Mouse (Mus musculus): ENCODE measurements around the gene Cidec. TPM values are rescaled to one million over a fixed set of nuclear protein-coding genes. Genes with fewer than 3 reads are reported as not detected.

Gene Cidec
- total and polyA plus RNA-seq, 3 experiments: not detected

- H3K36me3 ChIP-seq (ENCODE audit: control insufficient read depth in 1 of 2, insufficient read depth in 2 of 2, low read length in 2 of 2): peaks cover 0 to 16% of the 10 kb centered on the region in 2 experiments; a peak in 2 of 4 replicates
- peak overlapping the region; percentile 78 for H3K9ac ChIP-seq (ENCODE audit: control insufficient read depth, low read depth, low read length, poor library complexity, severe bottlenecking)
- H3K27me3 ChIP-seq (ENCODE audit: control insufficient read depth in 1 of 2, insufficient read depth in 2 of 2, low read length in 2 of 2): peaks cover 2% of the 10 kb centered on the region in 2 experiments; a peak in 1 of 4 replicates
- peak overlapping the region; percentile 62 for H3K27ac ChIP-seq (ENCODE audit: control insufficient read depth, low read depth, low read length)
- peaks cover 6 to 18% of the 10 kb centered on the region in 2 experiments for H3K4me1 ChIP-seq (ENCODE audit: control insufficient read depth in 1 of 2, insufficient read depth in 2 of 2, low read length in 2 of 2)
- H3K4me3 ChIP-seq (ENCODE audit: control insufficient read depth in 1 of 2, insufficient read depth in 1 of 2, low read depth in 2 of 2, low read length in 2 of 2): peak overlapping the region; percentile 73
- no peaks in the 10 kb centered on the region for H3K9me3 ChIP-seq (replicated peaks; ENCODE audit: insufficient read depth, low read length)
- H3K79me2 ChIP-seq (ENCODE audit: control insufficient read depth, insufficient read depth, low read length, poor library complexity): 0 out of 2 replicates have a peak, but pooled peaks cover 2% of the 10 kb centered on the region
- DNase-seq (ENCODE audit: low read depth, low spot score): peak; percentile 75
- no peak for TF ChIP-seq MEF2A (IDR thresholded peaks at IDR 0.05; ENCODE audit: extremely low read depth, insufficient replicate concordance, low read depth, low read length, poor library complexity, severe bottlenecking)
- no peak for TF ChIP-seq KAT2A (conservative IDR thresholded peaks at IDR 0.05; ENCODE audit: low read depth, low read length)
- TF ChIP-seq UBTF (IDR thresholded peaks at IDR 0.05; ENCODE audit: borderline replicate concordance, insufficient read depth, low read depth, low read length): no peak
- TF ChIP-seq POLR2A (IDR thresholded peaks at IDR 0.05; ENCODE audit: control insufficient read depth in 1 of 2, insufficient read depth in 1 of 2, low read depth in 1 of 2, low read length in 2 of 2, poor library complexity in 1 of 2): peak in 1 of 2 experiments; percentile 48; a peak in 2 of 4 replicates
- no peak for TF ChIP-seq ZC3H11A (IDR thresholded peaks at IDR 0.05; ENCODE audit: low read depth, low read length)
- TF ChIP-seq MXI1 (IDR thresholded peaks at IDR 0.05; ENCODE audit: low read depth, low read length): peak; percentile 5; the same call in 1 of the 2 replicates
Observed at GRCm38 (mm10) chr6:113482477-113483099, 47.0 kb upstream of the Cidec start.

- no peaks in the 10 kb centered on the region for H3K9me3 ChIP-seq (replicated peaks; ENCODE audit: insufficient read depth, low read length)
- peaks cover 2 to 4% of the 10 kb centered on the region in 2 experiments; a peak in 1 of 4 replicates for H3K27me3 ChIP-seq (ENCODE audit: control insufficient read depth in 1 of 2, insufficient read depth in 2 of 2, low read length in 2 of 2)
- no peak overlapping the region for H3K4me3 ChIP-seq (ENCODE audit: control insufficient read depth in 1 of 2, insufficient read depth in 1 of 2, low read depth in 2 of 2, low read length in 2 of 2)
- H3K4me1 ChIP-seq (ENCODE audit: control insufficient read depth in 1 of 2, insufficient read depth in 2 of 2, low read length in 2 of 2): peaks cover 0 to 8% of the 10 kb centered on the region in 2 experiments; a peak in 1 of 4 replicates
- H3K79me2 ChIP-seq (ENCODE audit: control insufficient read depth, insufficient read depth, low read length, poor library complexity): 0 out of 2 replicates have a peak, but pooled peaks cover 2% of the 10 kb centered on the region
- 0 out of 4 replicates have a peak, but pooled peaks cover 0 to 5% of the 10 kb centered on the region in 2 experiments for H3K36me3 ChIP-seq (ENCODE audit: control insufficient read depth in 1 of 2, insufficient read depth in 2 of 2, low read length in 2 of 2)
- TF ChIP-seq TBP (IDR thresholded peaks at IDR 0.05; ENCODE audit: low read depth, low read length): no peak
- DNase-seq (ENCODE audit: low read depth, low spot score): no peak
- H3K27ac ChIP-seq (ENCODE audit: control insufficient read depth, low read depth, low read length): no peak overlapping the region
- no peak overlapping the region for H3K9ac ChIP-seq (ENCODE audit: control insufficient read depth, low read depth, low read length, poor library complexity, severe bottlenecking)
Observed at GRCm38 (mm10) chr6:113480555-113481373, 45.2 kb upstream of the Cidec start.

GRCm38 (mm10) chr6:113478906-113479305 lies 43.3 kb upstream of the Cidec start:
- H3K36me3 ChIP-seq (ENCODE audit: control insufficient read depth in 1 of 2, insufficient read depth in 2 of 2, low read length in 2 of 2): no peaks in the 10 kb centered on the region
- H3K79me2 ChIP-seq (ENCODE audit: control insufficient read depth, insufficient read depth, low read length, poor library complexity): 0 out of 2 replicates have a peak, but pooled peaks cover 2% of the 10 kb centered on the region
- H3K9ac ChIP-seq (ENCODE audit: control insufficient read depth, low read depth, low read length, poor library complexity, severe bottlenecking): no peak overlapping the region
- peaks cover 0 to 3% of the 10 kb centered on the region in 2 experiments; a peak in 2 of 4 replicates for H3K4me1 ChIP-seq (ENCODE audit: control insufficient read depth in 1 of 2, insufficient read depth in 2 of 2, low read length in 2 of 2)
- DNase-seq (ENCODE audit: low read depth, low spot score): no peak
- TF ChIP-seq UBTF (IDR thresholded peaks at IDR 0.05; ENCODE audit: borderline replicate concordance, insufficient read depth, low read depth, low read length): no peak
- no peak for TF ChIP-seq CHD2 (IDR thresholded peaks at IDR 0.05; ENCODE audit: low read length)
- TF ChIP-seq E2F4 (IDR thresholded peaks at IDR 0.05; ENCODE audit: borderline replicate concordance, low read depth, low read length): no peak
- TF ChIP-seq ZNF384 (IDR thresholded peaks at IDR 0.05; ENCODE audit: low read depth, low read length): no peak
- no peak for TF ChIP-seq MYC (IDR thresholded peaks at IDR 0.05; ENCODE audit: low read depth, low read length)
- TF ChIP-seq POLR2AphosphoS5 (IDR thresholded peaks at IDR 0.05; ENCODE audit: borderline replicate concordance, low read depth, low read length): no peak
- TF ChIP-seq CTCF (IDR thresholded peaks at IDR 0.05 in 2 of 3, conservative IDR thresholded peaks at IDR 0.05 in 1 of 3; ENCODE audit: control insufficient read depth in 1 of 3, insufficient read depth in 1 of 3, low read depth in 2 of 3, low read length in 3 of 3, poor library complexity in 1 of 3, severe bottlenecking in 1 of 3): no peak
- no peak for TF ChIP-seq MAFK (IDR thresholded peaks at IDR 0.05; ENCODE audit: borderline replicate concordance, low read depth, low read length)
- no peak for TF ChIP-seq TAL1 (IDR thresholded peaks at IDR 0.05; ENCODE audit: low read length)
- no peak for TF ChIP-seq MAZ (IDR thresholded peaks at IDR 0.05; ENCODE audit: low read depth, low read length)
- no peak for TF ChIP-seq USF2 (IDR thresholded peaks at IDR 0.05; ENCODE audit: borderline replicate concordance in 1 of 2, insufficient read depth in 1 of 2, low read depth in 1 of 2, low read length in 2 of 2)
- TF ChIP-seq GABPA (IDR thresholded peaks at IDR 0.05; ENCODE audit: low read depth, low read length): no peak
- TF ChIP-seq ZC3H11A (IDR thresholded peaks at IDR 0.05; ENCODE audit: low read depth, low read length): no peak
- TF ChIP-seq KAT2A (conservative IDR thresholded peaks at IDR 0.05; ENCODE audit: low read depth, low read length): no peak
- TF ChIP-seq SMC3 (IDR thresholded peaks at IDR 0.05; ENCODE audit: low read depth, low read length): no peak
- no peak overlapping the region for H3K4me3 ChIP-seq (ENCODE audit: control insufficient read depth in 1 of 2, insufficient read depth in 1 of 2, low read depth in 2 of 2, low read length in 2 of 2)
- peaks cover 2 to 5% of the 10 kb centered on the region in 2 experiments; a peak in 1 of 4 replicates for H3K27me3 ChIP-seq (ENCODE audit: control insufficient read depth in 1 of 2, insufficient read depth in 2 of 2, low read length in 2 of 2)
- no peak overlapping the region for H3K27ac ChIP-seq (ENCODE audit: control insufficient read depth, low read depth, low read length)
- H3K9me3 ChIP-seq (replicated peaks; ENCODE audit: insufficient read depth, low read length): no peaks in the 10 kb centered on the region

Data from MEL (cell line).